In genomic region chr5:85793148-85793547, GRCm38 (mm10) we compare ENCODE assay signal across 24 mouse cellular contexts.
A peak's percentile ranks its signal among the peaks of the same experiment; 100 is the strongest.
DNase-seq lines count a peak whose midpoint lies in the region; ATAC-seq lines count a peak whose summit lies in the region.
"Had no signal": no experiment of that assay in that cellular context is flagged by ENCODE, and none has a peak within 500 bp of the region (broad histone marks: within the 10 kb centered on the region; RNA-seq: fewer than 3 reads in every experiment).

No protein-coding gene starts in this region.

- H3K4me3 ChIP-seq in forebrain, embryonic 11.5 days (ENCODE audit: low read depth, low read length): no peak overlapping the region
- no peak overlapping the region for H3K4me3 ChIP-seq in forebrain, embryonic 15.5 days
- H3K4me3 ChIP-seq in midbrain, embryonic 11.5 days (ENCODE audit: low read depth, low read length): no peak overlapping the region
- no peak overlapping the region for H3K4me3 ChIP-seq in midbrain, embryonic 16.5 days (ENCODE audit: low read depth, low read length)
- H3K4me3 ChIP-seq: embryonic facial prominence, embryonic 10.5 days; embryonic facial prominence, embryonic 12.5 days; forebrain, embryonic 13.5 days had no signal

- no peak overlapping the region for H3K4me2 ChIP-seq in forebrain, embryonic 11.5 days (ENCODE audit: low read depth, low read length, severe bottlenecking)
- H3K4me2 ChIP-seq in forebrain, embryonic 15.5 days (replicated peaks): no peak overlapping the region
- no peak overlapping the region for H3K4me2 ChIP-seq in midbrain, embryonic 11.5 days
- H3K4me2 ChIP-seq in midbrain, embryonic 16.5 days (ENCODE audit: low read length): no peak overlapping the region
- H3K4me2 ChIP-seq: embryonic facial prominence, embryonic 12.5 days; forebrain, embryonic 13.5 days had no signal

- H3K36me3 ChIP-seq in forebrain, embryonic 11.5 days (ENCODE audit: control insufficient read depth, insufficient read depth, low read length): no peaks in the 10 kb centered on the region
- no peaks in the 10 kb centered on the region for H3K36me3 ChIP-seq in forebrain, embryonic 15.5 days
- H3K36me3 ChIP-seq in midbrain, embryonic 11.5 days (ENCODE audit: control insufficient read depth, insufficient read depth, low read length): no peaks in the 10 kb centered on the region
- H3K36me3 ChIP-seq in midbrain, embryonic 16.5 days (ENCODE audit: control insufficient read depth, insufficient read depth, low read length): no peaks in the 10 kb centered on the region
- H3K36me3 ChIP-seq: embryonic facial prominence, embryonic 10.5 days; embryonic facial prominence, embryonic 12.5 days; G1E had no signal

- H3K9me3 ChIP-seq in forebrain, embryonic 11.5 days (ENCODE audit: control insufficient read depth, low read length): no peaks in the 10 kb centered on the region; the same call in 1 of the 2 replicates
- H3K9me3 ChIP-seq in forebrain, embryonic 15.5 days: no peaks in the 10 kb centered on the region
- no peaks in the 10 kb centered on the region for H3K9me3 ChIP-seq in midbrain, embryonic 11.5 days (ENCODE audit: control insufficient read depth, low read length)
- no peaks in the 10 kb centered on the region for H3K9me3 ChIP-seq in midbrain, embryonic 16.5 days (replicated peaks; ENCODE audit: control insufficient read depth, low read length, poor library complexity, severe bottlenecking)
- H3K9me3 ChIP-seq: embryonic facial prominence, embryonic 10.5 days; embryonic facial prominence, embryonic 12.5 days; forebrain, embryonic 13.5 days; G1E had no signal

- H3K9ac ChIP-seq in forebrain, embryonic 11.5 days (ENCODE audit: low read length): no peak overlapping the region
- H3K9ac ChIP-seq in forebrain, embryonic 15.5 days (replicated peaks): no peak overlapping the region
- no peak overlapping the region for H3K9ac ChIP-seq in midbrain, embryonic 11.5 days (ENCODE audit: low read length)
- no peak overlapping the region for H3K9ac ChIP-seq in midbrain, embryonic 16.5 days (ENCODE audit: low read depth, low read length)
- H3K9ac ChIP-seq: embryonic facial prominence, embryonic 12.5 days; forebrain, embryonic 13.5 days had no signal

- no peaks in the 10 kb centered on the region for H3K27me3 ChIP-seq in forebrain, embryonic 11.5 days (ENCODE audit: control insufficient read depth, insufficient read depth, low read length)
- no peaks in the 10 kb centered on the region for H3K27me3 ChIP-seq in forebrain, embryonic 15.5 days
- H3K27me3 ChIP-seq in midbrain, embryonic 11.5 days (ENCODE audit: control insufficient read depth, insufficient read depth, low read length): no peaks in the 10 kb centered on the region
- no peaks in the 10 kb centered on the region for H3K27me3 ChIP-seq in midbrain, embryonic 16.5 days (ENCODE audit: control insufficient read depth, insufficient read depth, low read depth, low read length)
- H3K27me3 ChIP-seq: CH12.LX; embryonic facial prominence, embryonic 12.5 days; forebrain, embryonic 13.5 days had no signal

- peak; percentile 68 for ATAC-seq in forebrain, embryonic 11.5 days (replicated peaks; ENCODE audit: low FRiP score)
- ATAC-seq in forebrain, embryonic 15.5 days (replicated peaks): no peak
- peak; percentile 9; the same call in 1 of the 2 replicates for ATAC-seq in midbrain, embryonic 11.5 days (ENCODE audit: low FRiP score)
- no peak for ATAC-seq in midbrain, embryonic 16.5 days
- ATAC-seq: CD4-positive, CD25-positive, alpha-beta regulatory T cell, adult 4 months; forebrain, embryonic 13.5 days; forebrain, embryonic 16.5 days had no signal

- WGBS in forebrain, embryonic 11.5 days: 54% methylated on average over 4 of the region's 4 CpGs
- 27% methylated on average over 4 of the region's 4 CpGs for WGBS in forebrain, embryonic 15.5 days
- WGBS in midbrain, embryonic 11.5 days: 76% methylated on average over 4 of the region's 4 CpGs
- WGBS in midbrain, embryonic 16.5 days: 46% methylated on average over 4 of the region's 4 CpGs

- no peak overlapping the region for H3K27ac ChIP-seq in forebrain, embryonic 11.5 days (ENCODE audit: low read depth, low read length)
- no peak overlapping the region for H3K27ac ChIP-seq in forebrain, embryonic 15.5 days (replicated peaks)
- no peak overlapping the region for H3K27ac ChIP-seq in midbrain, embryonic 11.5 days (ENCODE audit: low read depth, low read length)
- H3K27ac ChIP-seq in midbrain, embryonic 16.5 days (ENCODE audit: low read length): no peak overlapping the region
- H3K27ac ChIP-seq: embryonic facial prominence, embryonic 10.5 days; embryonic facial prominence, embryonic 12.5 days; forebrain, embryonic 13.5 days had no signal

- no peak for DNase-seq in forebrain, embryonic 11.5 days (ENCODE audit: low spot score)
- DNase-seq in midbrain, embryonic 11.5 days (ENCODE audit: low spot score, missing footprints): no peak
- peak; percentile 29 for DNase-seq in Muller cell, postnatal 12 days (ENCODE audit: inconsistent ontology term)
- DNase-seq in retina, embryonic 14.5 days (ENCODE audit: low spot score): peak; percentile 24
- no peak for DNase-seq in gastrocnemius, adult 8-10 months (ENCODE audit: low spot score in 2 of 2)
- no peak for DNase-seq in spleen, postnatal 10 days (ENCODE audit: low spot score in 2 of 2)
- DNase-seq: adrenal gland, adult 2 months; adrenal gland, postnatal 10 days; adrenal gland, postnatal 25 days; B cell, adult 2 months; cerebellum, adult 11-12 months; cerebellum, adult 2 months; cerebellum, adult 9-10 months; cerebellum, postnatal 10 days; cerebellum, postnatal 25 days had no signal

- H3K4me1 ChIP-seq in forebrain, embryonic 11.5 days (replicated peaks; ENCODE audit: control insufficient read depth, insufficient read depth, low read length): no peaks in the 10 kb centered on the region
- H3K4me1 ChIP-seq in forebrain, embryonic 15.5 days: no peaks in the 10 kb centered on the region
- peaks cover 3% of the 10 kb centered on the region; the same call in 1 of the 2 replicates for H3K4me1 ChIP-seq in midbrain, embryonic 11.5 days (ENCODE audit: control insufficient read depth, insufficient read depth, low read length)
- H3K4me1 ChIP-seq in midbrain, embryonic 16.5 days (ENCODE audit: control insufficient read depth, insufficient read depth, low read length): no peaks in the 10 kb centered on the region
- H3K4me1 ChIP-seq: embryonic facial prominence, embryonic 10.5 days; embryonic facial prominence, embryonic 12.5 days had no signal

Comparison
In these comparisons a context has a peak if more than half of its experiments do, and no peak if none do; other contexts are left out.
1. ATAC-seq: peak in forebrain, embryonic 11.5 days (single experiment) and midbrain, embryonic 11.5 days (single experiment); none in forebrain, embryonic 15.5 days (single experiment) and midbrain, embryonic 16.5 days (single experiment).
2. DNase-seq: peak in Muller cell, postnatal 12 days (single experiment) and retina, embryonic 14.5 days (single experiment); none in forebrain, embryonic 11.5 days (single experiment), midbrain, embryonic 11.5 days (single experiment), gastrocnemius, adult 8-10 months (0 of 2) and spleen, postnatal 10 days (0 of 2).